Mouse (Mus musculus) brain, embryonic 14.5 days (tissue): ENCODE measurements at regions not wholly inside any gene's neighbourhood (a gene's known extent, or its start where the extent isn't known, plus 50 kb on each side); places are given as distances from the start of the nearest gene placed in this dataset.

Experiments used
- CTCF ChIP-seq: fragments of 200-500 bp; IDR thresholded peaks from 2 replicates; pipeline ENCODE4 v1.5.1; 2012; ENCODE audit warnings: inconsistent platforms, mild to moderate bottlenecking, moderate library complexity, borderline replicate concordance; ENCODE audit not compliant: insufficient read depth, insufficient read length; ENCODE audit errors: extremely low read depth
- POLR2A ChIP-seq: fragments of 200-500 bp; IDR thresholded peaks from 2 replicates; pipeline ENCODE4 v1.6.1; 2012; ENCODE audit warnings: mild to moderate bottlenecking, inconsistent platforms, borderline replicate concordance; ENCODE audit not compliant: poor library complexity, insufficient read depth, insufficient read length, severe bottlenecking; ENCODE audit errors: extremely low read depth

DNA sequence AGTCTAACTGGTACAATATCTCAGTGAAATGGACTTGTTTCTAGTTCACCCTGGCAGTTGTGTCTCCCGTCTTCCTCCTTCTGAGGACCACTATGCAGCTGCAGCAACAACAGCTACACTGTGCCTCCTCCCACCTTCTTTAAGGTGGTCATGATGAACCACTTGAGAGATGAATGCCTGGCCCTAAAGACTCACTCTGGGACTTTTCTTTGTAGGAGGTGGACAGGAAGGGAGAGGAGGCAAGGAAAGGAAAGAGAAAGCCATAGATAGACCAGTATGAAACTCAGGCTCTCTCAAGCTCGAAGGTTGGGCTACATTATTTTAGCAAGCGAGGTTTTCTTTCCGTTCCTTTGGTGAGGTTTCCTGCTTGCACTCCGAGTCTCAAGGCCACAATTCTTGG, 285.4 kb downstream of the Adgb start:
- TF ChIP-seq CTCF (no peak), POLR2A (no peak)
